In the genomic region with DNA sequence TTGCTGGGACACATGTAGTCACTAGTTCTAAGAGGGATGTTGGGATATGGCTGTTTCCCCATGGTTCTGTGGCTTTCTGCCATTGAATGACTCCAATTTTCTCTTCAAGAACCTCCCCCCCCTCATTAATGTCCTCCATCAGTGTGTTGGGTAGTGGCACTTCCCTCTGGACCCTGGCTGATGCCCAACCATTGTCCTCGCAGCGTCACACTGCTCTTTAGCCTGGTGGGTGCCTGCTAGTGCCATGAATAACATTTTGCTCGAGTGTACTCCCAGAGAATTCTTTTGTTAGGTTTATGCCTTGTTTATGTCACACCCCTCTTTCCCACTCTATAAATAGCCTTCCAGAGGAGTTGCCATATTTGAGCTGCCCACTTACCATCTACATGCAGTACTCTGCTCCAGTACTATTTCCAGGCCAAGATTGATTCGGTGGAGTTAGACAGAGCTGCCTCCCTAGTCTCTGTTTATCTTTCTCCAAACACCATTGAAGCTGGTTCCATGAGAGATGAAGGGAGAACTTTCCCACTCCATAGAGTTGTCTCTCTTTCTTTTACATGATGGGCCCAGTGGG, we compare ENCODE assay signal across 19 mouse cellular contexts.
DNase-seq lines count a peak whose midpoint lies in the region; ATAC-seq lines count a peak whose summit lies in the region.
"Had no signal": no experiment of that assay in that cellular context is flagged by ENCODE, and none has a peak within 500 bp of the region (broad histone marks: within the 10 kb centered on the region; RNA-seq: fewer than 3 reads in every experiment).

No protein-coding gene starts in this region.

- no peaks in the 10 kb centered on the region for H3K4me1 ChIP-seq in heart, embryonic 11.5 days (ENCODE audit: control insufficient read depth, insufficient read depth, low read length)
- H3K4me1 ChIP-seq: liver, embryonic 13.5 days; lung, embryonic 15.5 days; midbrain, embryonic 15.5 days had no signal

- no peaks in the 10 kb centered on the region for H3K27me3 ChIP-seq in heart, embryonic 11.5 days (ENCODE audit: control insufficient read depth, insufficient read depth, low read length)
- H3K27me3 ChIP-seq: CH12.LX; heart, embryonic 15.5 days; liver, embryonic 13.5 days; lung, embryonic 15.5 days; midbrain, embryonic 15.5 days had no signal

- H3K4me3 ChIP-seq in heart, embryonic 11.5 days (ENCODE audit: low read depth, low read length): no peak overlapping the region
- H3K4me3 ChIP-seq: embryonic facial prominence, embryonic 10.5 days; heart, embryonic 15.5 days; limb, embryonic 13.5 days; liver, embryonic 13.5 days; lung, embryonic 15.5 days; midbrain, embryonic 15.5 days; myocyte had no signal

- intact Hi-C loops in left cerebral cortex, postnatal 36 days (cut with DNase I): no loop called here
- intact Hi-C loops in left cerebral cortex, postnatal 10 days (cut with DNase I): no loop called here

- no peak for ATAC-seq in heart, embryonic 11.5 days (replicated peaks; ENCODE audit: insufficient number of reproducible peaks, low FRiP score, low TSS enrichment)

- WGBS in heart, embryonic 11.5 days (ENCODE audit: insufficient replicate concordance): 68% methylated on average over 4 of the region's 4 CpGs

- H3K9ac ChIP-seq in heart, embryonic 11.5 days (ENCODE audit: low read depth, low read length): no peak overlapping the region
- H3K9ac ChIP-seq: heart, embryonic 15.5 days; limb, embryonic 13.5 days; liver, embryonic 13.5 days; lung, embryonic 15.5 days; midbrain, embryonic 15.5 days had no signal

- no peaks in the 10 kb centered on the region for H3K36me3 ChIP-seq in heart, embryonic 11.5 days (ENCODE audit: control insufficient read depth, insufficient read depth, low read length)
- H3K36me3 ChIP-seq: embryonic facial prominence, embryonic 10.5 days; heart, embryonic 15.5 days; limb, embryonic 13.5 days; liver, embryonic 13.5 days; lung, embryonic 15.5 days; midbrain, embryonic 15.5 days had no signal

- peak; percentile 16 to 27 for DNase-seq in heart, adult 18-20 months
- peak; percentile 8 to 10 for DNase-seq in left cerebral cortex, postnatal 36 days (ENCODE audit: low spot score in 2 of 2)
- DNase-seq in left cerebral cortex, postnatal 10 days (ENCODE audit: extremely low spot score in 1 of 2, low spot score in 2 of 2): no peak
- DNase-seq in heart, postnatal 4 days: peak; percentile 39
- no peak for DNase-seq in embryo, embryonic 9.5 days (ENCODE audit: extremely low spot score)
- no peak for DNase-seq in kidney, adult 18-20 months
- DNase-seq: cerebellum, postnatal 36 days; gastrocnemius, postnatal 25 days; liver, embryonic 13.5 days; thymus, adult 18-20 months had no signal

- no peak overlapping the region for H3K4me2 ChIP-seq in heart, embryonic 11.5 days
- H3K4me2 ChIP-seq: heart, embryonic 15.5 days; limb, embryonic 13.5 days; liver, embryonic 13.5 days; lung, embryonic 15.5 days; midbrain, embryonic 15.5 days had no signal

- H3K9me3 ChIP-seq in heart, embryonic 11.5 days (replicated peaks; ENCODE audit: control insufficient read depth, low read length): no peaks in the 10 kb centered on the region
- H3K9me3 ChIP-seq: embryonic facial prominence, embryonic 10.5 days; heart, embryonic 15.5 days; limb, embryonic 13.5 days; liver, embryonic 13.5 days; lung, embryonic 15.5 days; midbrain, embryonic 15.5 days had no signal

- no peak overlapping the region for H3K27ac ChIP-seq in heart, embryonic 11.5 days (ENCODE audit: low read depth, low read length)
- H3K27ac ChIP-seq: embryonic facial prominence, embryonic 10.5 days; heart, embryonic 15.5 days; hindbrain, postnatal 0 days; limb, embryonic 13.5 days; liver, embryonic 13.5 days; lung, embryonic 15.5 days; midbrain, embryonic 15.5 days had no signal

Comparison
In these comparisons a context has a peak if more than half of its experiments do, and no peak if none do; other contexts are left out.
1. DNase-seq: peak in heart, adult 18-20 months (2 of 2), left cerebral cortex, postnatal 36 days (2 of 2) and heart, postnatal 4 days (single experiment); none in left cerebral cortex, postnatal 10 days (0 of 2), embryo, embryonic 9.5 days (single experiment) and kidney, adult 18-20 months (single experiment).